Mouse (Mus musculus) CD4-positive naive resting alpha-beta T cell, adult 57 days (primary cell): Measurements from ENCODE around the gene H3f3b. TPM values are rescaled to one million over a fixed set of nuclear protein-coding genes. Genes with fewer than 3 reads are reported as not detected.

Experiments used
- total RNA-seq: library from RNA; stranded (reverse); gene quantifications from one replicate; pipeline ENCODE4 v1.2.4, GENCODE M21; 2023

Gene H3f3b
- total RNA-seq = 1,631 TPM

GRCm38 (mm10) chr11:116027756-116028155, at the start of gene H3f3b:
TSS of gene H3f3b (minus strand) at chr11:116027962.

GRCm38 (mm10) chr11:116030088-116030897, 2.5 kb upstream of the H3f3b start, which contains the start of gene Unk:
TSS of gene Unk (plus strand) at chr11:116030322.

GRCm38 (mm10) chr11:116012262-116012947, 15.4 kb downstream of the H3f3b start, which contains the start of gene Galk1:
TSS of gene Galk1 (minus strand) at chr11:116012719.

GRCm38 (mm10) chr11:115974309-115975082, 53.3 kb downstream of the H3f3b start, which contains the start of gene Itgb4:
TSS of gene Itgb4 (plus strand) at chr11:115974709.

Other genes with a start within 250 kb of the H3f3b start
- 2.3 TPM for gene Caskin2, start 214.3 kb downstream of the H3f3b start, total RNA-seq
- 18.7 TPM for gene Tsen54, start 213.2 kb downstream of the H3f3b start, total RNA-seq
- 25.2 TPM for gene Llgl2, start 203.9 kb downstream of the H3f3b start, total RNA-seq
- not detected for gene Myo15b, start 169.6 kb downstream of the H3f3b start, total RNA-seq
- not detected for gene Smim5, start 128.0 kb downstream of the H3f3b start, total RNA-seq
- not detected for gene Smim6, start 115.9 kb downstream of the H3f3b start, total RNA-seq
- 33.5 TPM for gene Sap30bp, start 94.7 kb downstream of the H3f3b start, total RNA-seq
- 20.7 TPM for gene Recql5, start 94.5 kb downstream of the H3f3b start, total RNA-seq
- gene Itgb4, start 53.3 kb downstream of the H3f3b start, total RNA-seq = 0.59 TPM
- 15.2 TPM for gene Galk1, start 15.2 kb downstream of the H3f3b start, total RNA-seq
- gene Unk, start 2.4 kb upstream of the H3f3b start, total RNA-seq = 58.6 TPM
- gene Unc13d, start 50.0 kb upstream of the H3f3b start, total RNA-seq = 85.3 TPM
- 174 TPM for gene Wbp2, start 59.0 kb upstream of the H3f3b start, total RNA-seq
- 1.8 TPM for gene Trim47, start 99.2 kb upstream of the H3f3b start, total RNA-seq
- 39.2 TPM for gene Trim65, start 103.2 kb upstream of the H3f3b start, total RNA-seq
- 59.1 TPM for gene Mrpl38, start 110.9 kb upstream of the H3f3b start, total RNA-seq
- gene Fbf1, start 140.2 kb upstream of the H3f3b start, total RNA-seq = 27.4 TPM
- gene Ten1, start 170.9 kb upstream of the H3f3b start, total RNA-seq = 43.3 TPM
- 24.0 TPM for gene Acox1, start 171.1 kb upstream of the H3f3b start, total RNA-seq
- gene Evpl, start 210.1 kb upstream of the H3f3b start, total RNA-seq = 0.44 TPM
- 67.5 TPM for gene Srp68, start 246.3 kb upstream of the H3f3b start, total RNA-seq